In the genomic region with DNA sequence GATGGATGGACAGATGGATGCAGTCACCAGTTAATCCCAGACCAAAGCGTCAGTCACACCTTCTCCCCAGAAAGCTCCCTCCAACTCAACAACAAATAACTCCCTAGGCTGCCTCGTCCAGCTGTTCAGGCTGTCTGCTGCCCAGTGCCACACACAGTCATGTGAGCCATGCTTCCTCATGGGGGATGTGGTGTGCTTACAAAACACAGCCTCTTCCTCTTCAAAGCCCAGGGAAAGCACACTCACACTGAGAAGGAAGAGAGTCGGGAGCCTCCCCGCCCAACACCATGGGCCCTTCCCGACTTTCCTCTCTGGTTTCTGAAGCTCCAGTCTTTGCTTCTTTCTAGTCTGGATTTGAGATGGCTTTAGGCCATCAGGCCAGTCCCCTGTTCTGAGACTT, we compare ENCODE assay signal across 11 mouse cellular contexts.
DNase-seq lines count a peak whose midpoint lies in the region; ATAC-seq and TF ChIP-seq lines count a peak whose summit lies in the region.
"Had no signal": no experiment of that assay in that cellular context is flagged by ENCODE, and none has a peak within 500 bp of the region (broad histone marks: within the 10 kb centered on the region; RNA-seq: fewer than 3 reads in every experiment).

No protein-coding gene starts in this region.

- DNase-seq in liver, embryonic 13.5 days, result no peak
- no peak for DNase-seq in gastrocnemius, adult 8-10 months (ENCODE audit: low spot score in 2 of 2)
- no peak for DNase-seq in retina, postnatal 1 day

- H3K27me3 ChIP-seq in intestine, embryonic 15.5 days (replicated peaks), result no peaks in the 10 kb centered on the region
- H3K27me3 ChIP-seq in intestine, postnatal 0 days (replicated peaks; ENCODE audit: control insufficient read depth, insufficient read depth, low read length), result no peaks in the 10 kb centered on the region
- H3K27me3 ChIP-seq in liver, embryonic 13.5 days, result no peaks in the 10 kb centered on the region
- H3K27me3 ChIP-seq: heart, embryonic 15.5 days; kidney, embryonic 15.5 days; midbrain, embryonic 13.5 days had no signal

- H3K4me1 ChIP-seq in intestine, embryonic 15.5 days (replicated peaks), result peaks cover 17% of the 10 kb centered on the region
- H3K4me1 ChIP-seq in intestine, postnatal 0 days (replicated peaks; ENCODE audit: control insufficient read depth, insufficient read depth, low read length), result 0 out of 2 replicates have a peak, but pooled peaks cover 6% of the 10 kb centered on the region
- H3K4me1 ChIP-seq in bone marrow, adult 2 months (ENCODE audit: control insufficient read depth, insufficient read depth, low read length), result peaks cover 10% of the 10 kb centered on the region; the same call in 1 of the 2 replicates
- H3K4me1 ChIP-seq in liver, embryonic 13.5 days (replicated peaks), result peaks cover 34% of the 10 kb centered on the region
- H3K4me1 ChIP-seq: midbrain, embryonic 13.5 days had no signal

- TF ChIP-seq POLR2A in bone marrow, adult 2 months (IDR thresholded peaks at IDR 0.05; ENCODE audit: borderline replicate concordance, control insufficient read depth, low read depth, low read length), result no peak

- H3K36me3 ChIP-seq in intestine, embryonic 15.5 days, result no peaks in the 10 kb centered on the region
- no peaks in the 10 kb centered on the region; the same call in 1 of the 2 replicates for H3K36me3 ChIP-seq in intestine, postnatal 0 days (ENCODE audit: control insufficient read depth, insufficient read depth)
- H3K36me3 ChIP-seq in liver, embryonic 13.5 days, result no peaks in the 10 kb centered on the region
- H3K36me3 ChIP-seq: heart, embryonic 15.5 days; kidney, embryonic 15.5 days; midbrain, embryonic 13.5 days had no signal

- no peak overlapping the region for H3K9ac ChIP-seq in intestine, embryonic 15.5 days
- no peak overlapping the region for H3K9ac ChIP-seq in intestine, postnatal 0 days (ENCODE audit: low read depth, low read length)
- 0 out of 2 replicates have a peak overlapping the region, but pooled peaks have one; percentile 3 for H3K9ac ChIP-seq in liver, embryonic 13.5 days
- H3K9ac ChIP-seq: heart, embryonic 15.5 days; kidney, embryonic 15.5 days; midbrain, embryonic 13.5 days had no signal

- H3K4me3 ChIP-seq in intestine, embryonic 15.5 days (replicated peaks), result no peak overlapping the region
- no peak overlapping the region for H3K4me3 ChIP-seq in intestine, postnatal 0 days (ENCODE audit: low read depth, low read length)
- H3K4me3 ChIP-seq in bone marrow, adult 2 months (replicated peaks; ENCODE audit: control insufficient read depth, low read depth, low read length), result peak overlapping the region; percentile 21
- no peak overlapping the region for H3K4me3 ChIP-seq in liver, embryonic 13.5 days (replicated peaks)
- H3K4me3 ChIP-seq: heart, embryonic 15.5 days; kidney, embryonic 15.5 days; midbrain, embryonic 13.5 days had no signal

- TF ChIP-seq CTCF in intestine, postnatal 0 days (IDR thresholded peaks at IDR 0.05; ENCODE audit: low read depth), result no peak
- no peak for TF ChIP-seq CTCF in bone marrow, adult 2 months (IDR thresholded peaks at IDR 0.05; ENCODE audit: control insufficient read depth, insufficient read depth, low read length)

- peak; percentile 8; the same call in 1 of the 2 replicates for ATAC-seq in intestine, embryonic 15.5 days
- no peak for ATAC-seq in intestine, postnatal 0 days
- no peak; the same call in 1 of the 2 replicates for ATAC-seq in liver, embryonic 13.5 days (ENCODE audit: low read depth)
- ATAC-seq in megakaryocyte progenitor cell, adult 5-6 weeks (replicated peaks; ENCODE audit: poor library complexity), result peak; percentile 76
- ATAC-seq in cerebellum, adult (ENCODE audit: insufficient number of reproducible peaks, low FRiP score, low TSS enrichment), result no peak
- ATAC-seq: midbrain, embryonic 13.5 days had no signal

- no peak overlapping the region for H3K4me2 ChIP-seq in intestine, embryonic 15.5 days (replicated peaks)
- no peak overlapping the region for H3K4me2 ChIP-seq in intestine, postnatal 0 days (replicated peaks; ENCODE audit: low read depth)
- no peak overlapping the region for H3K4me2 ChIP-seq in liver, embryonic 13.5 days
- H3K4me2 ChIP-seq: heart, embryonic 15.5 days; kidney, embryonic 15.5 days; midbrain, embryonic 13.5 days had no signal

- 53% methylated on average over 5 of the region's 5 CpGs for WGBS in intestine, embryonic 15.5 days
- WGBS in intestine, postnatal 0 days, result 50% methylated on average over 5 of the region's 5 CpGs
- 6% methylated on average over 5 of the region's 5 CpGs for WGBS in bone marrow, adult 2 months
- 42% methylated on average over 5 of the region's 5 CpGs for WGBS in liver, embryonic 13.5 days (ENCODE audit: insufficient replicate concordance)

- H3K9me3 ChIP-seq in intestine, embryonic 15.5 days, result no peaks in the 10 kb centered on the region
- H3K9me3 ChIP-seq in intestine, postnatal 0 days (ENCODE audit: control insufficient read depth), result no peaks in the 10 kb centered on the region
- H3K9me3 ChIP-seq in liver, embryonic 13.5 days (replicated peaks), result no peaks in the 10 kb centered on the region; the same call in 1 of the 2 replicates
- H3K9me3 ChIP-seq: heart, embryonic 15.5 days; kidney, embryonic 15.5 days; midbrain, embryonic 13.5 days had no signal

- 0 out of 2 replicates have a peak overlapping the region, but pooled peaks have one; percentile 17 for H3K27ac ChIP-seq in intestine, embryonic 15.5 days
- H3K27ac ChIP-seq in intestine, postnatal 0 days (ENCODE audit: low read depth, low read length), result no peak overlapping the region
- H3K27ac ChIP-seq in bone marrow, adult 2 months (ENCODE audit: control insufficient read depth, insufficient read depth, low read depth, low read length, poor library complexity), result peak overlapping the region; percentile 79
- peak overlapping the region; percentile 45 for H3K27ac ChIP-seq in liver, embryonic 13.5 days
- H3K27ac ChIP-seq: heart, embryonic 15.5 days; kidney, embryonic 15.5 days; midbrain, embryonic 13.5 days had no signal

Comparison
In these comparisons a context has a peak if more than half of its experiments do, and no peak if none do; other contexts are left out.
1. ATAC-seq: peak in intestine, embryonic 15.5 days (single experiment) and megakaryocyte progenitor cell, adult 5-6 weeks (single experiment); none in intestine, postnatal 0 days (single experiment), liver, embryonic 13.5 days (single experiment) and cerebellum, adult (single experiment).